Mouse (Mus musculus) heart, adult 2 months (tissue): ENCODE measurements around the gene Arhgef11. TPM values are rescaled to one million over a fixed set of nuclear protein-coding genes. Genes with fewer than 3 reads are reported as not detected.

ENCODE experiments used
- DNase-seq, 2 experiments: peaks; one replicate each; pipeline ENCODE4 v3.0.0; 2021
- H3K27ac ChIP-seq: fragments of 200-600 bp; 2 replicates; pipeline ENCODE4 v1.8.1; 2022
- H3K27me3 ChIP-seq: fragments of 200-500 bp; 2 replicates; pipeline ENCODE4 v1.6.1; 2012; ENCODE audit warnings: mild to moderate bottlenecking, low read length, inconsistent platforms, mixed read lengths; ENCODE audit not compliant: control insufficient read depth, insufficient read depth
- H3K36me3 ChIP-seq: fragments of 200-500 bp; 2 replicates; pipeline ENCODE4 v1.6.1; 2012; ENCODE audit warnings: low read length, inconsistent platforms; ENCODE audit not compliant: control insufficient read depth, insufficient read depth
- H3K4me1 ChIP-seq: fragments of 200-500 bp; 2 replicates; pipeline ENCODE4 v1.6.1; 2011; ENCODE audit warnings: low read length; ENCODE audit not compliant: control insufficient read depth, insufficient read depth
- H3K4me3 ChIP-seq: fragments of 200-600 bp; 2 replicates; pipeline ENCODE4 v1.8.1; 2022
- H3K79me2 ChIP-seq: fragments of 200-500 bp; replicated peaks from 2 replicates; pipeline ENCODE4 v1.6.1; 2012; ENCODE audit warnings: mild to moderate bottlenecking, inconsistent platforms, low read length, moderate library complexity, mixed read lengths; ENCODE audit not compliant: control insufficient read depth, insufficient read depth
- H3K9ac ChIP-seq: fragments of 200-500 bp; 2 replicates; pipeline ENCODE4 v1.6.1; 2012; ENCODE audit warnings: low read depth, mild to moderate bottlenecking, control low read depth, inconsistent platforms, low read length, mixed read lengths
- CTCF ChIP-seq: fragments of 200-600 bp; IDR thresholded peaks from 2 replicates; pipeline ENCODE4 v1.8.1; 2022; ENCODE audit warnings: antibody characterized with exemption, mild to moderate bottlenecking, moderate library complexity
- EP300 ChIP-seq: fragments of 200-500 bp; IDR thresholded peaks from 2 replicates; pipeline ENCODE4 v1.6.1; 2011; ENCODE audit warnings: low read depth, low read length, control low read depth; ENCODE audit not compliant: insufficient read depth
- POLR2A ChIP-seq: fragments of 200-500 bp; IDR thresholded peaks from 2 replicates; pipeline ENCODE4 v1.6.1; 2011; ENCODE audit warnings: mild to moderate bottlenecking, low read depth, low read length, control low read depth; ENCODE audit not compliant: insufficient read depth
- WGBS: fragments of 180-500 bp; shearing (Covaris S2); methylation state at CpG from one replicate; pipeline ENCODE4 v1.1.7; 2018; 5-methylcytosine and 5-hydroxymethylcytosine counted together
- intact Hi-C: fragments of 180-260 bp; cut with DNase I; formaldehyde crosslinking; loops from one replicate; pipeline ENCODE4 v1.15.1; 2025
- polyA plus RNA-seq: library from polyadenylated mRNA; depleted of rRNA; stranded (reverse); fragments of >200 nt; gene quantifications from 2 replicates; pipeline ENCODE4 v1.2.3, GENCODE M21; 2012
- total RNA-seq, 2 experiments: library from RNA; stranded (reverse); gene quantifications; 2 replicates each; pipeline ENCODE4 v1.2.3; 2021

Gene Arhgef11
- total and polyA plus RNA-seq, 3 experiments = 16.0 to 20.4 (median 19.5) TPM

- Histone ChIP-seq H3K9ac (no peak overlapping the region), H3K36me3 (no peaks in the 10 kb centered on the region), H3K4me1 (peaks cover 5% of the 10 kb centered on the region), H3K4me3 (no peak overlapping the region), H3K79me2 (no peaks in the 10 kb centered on the region), H3K27ac (no peak overlapping the region), H3K27me3 (no peaks in the 10 kb centered on the region)
- WGBS = 62% methylated on average over 4 of the region's 5 CpGs
- intact Hi-C loops = loop anchor here (5.0 kb wide), 1 partner anchor 59 kb away; no protein-coding TSS in a partner anchor
- TF ChIP-seq EP300 = no peak
- no peak for DNase-seq
Measured at GRCm38 (mm10) chr3:87758641-87759040, 141.3 kb downstream of the Arhgef11 start.

GRCm38 (mm10) chr3:87761408-87762375 lies 144.3 kb downstream of the Arhgef11 start:
- Histone ChIP-seq H3K9ac (no peak overlapping the region), H3K27ac (no peak overlapping the region), H3K27me3 (no peaks in the 10 kb centered on the region), H3K36me3 (no peaks in the 10 kb centered on the region), H3K4me1 (peaks cover 17% of the 10 kb centered on the region), H3K4me3 (no peak overlapping the region), H3K79me2 (no peaks in the 10 kb centered on the region)
- TF ChIP-seq POLR2A (no peak), CTCF (no peak), EP300 (no peak)
- WGBS = 64% methylated on average over 20 of the region's 20 CpGs
- intact Hi-C loops = loop anchor here (10.0 kb wide), 1 partner anchor 213 kb away; the partner anchor contains the start of gene Nes
- DNase-seq = no peak

DNA sequence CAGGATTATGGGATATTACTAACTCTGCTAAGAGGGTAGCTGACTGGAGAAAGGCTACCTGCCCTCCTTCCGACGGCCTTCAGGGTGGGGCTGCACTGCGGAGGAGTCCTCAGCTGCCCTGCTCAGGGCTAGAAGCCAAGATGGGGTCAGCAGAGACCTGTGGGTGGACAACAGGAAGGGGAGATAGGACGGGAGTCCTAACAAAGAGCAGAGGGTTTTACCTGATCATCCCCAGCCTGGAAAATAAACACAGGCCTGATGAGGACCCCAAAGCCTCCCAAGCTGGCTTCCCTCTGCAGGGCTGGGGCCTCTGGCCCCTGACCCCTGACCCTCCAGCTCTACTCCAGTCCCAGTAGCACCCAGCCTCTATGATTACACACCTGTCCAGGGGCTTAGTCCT lies 145.8 kb downstream of the Arhgef11 start:
- WGBS = 30% methylated on average over 4 of the region's 4 CpGs
- H3K9ac ChIP-seq = 0 out of 2 replicates have a peak overlapping the region, but pooled peaks have one; percentile 5
- H3K27ac ChIP-seq = peak overlapping the region; percentile 93
- H3K27me3 ChIP-seq = no peaks in the 10 kb centered on the region
- peak overlapping the region; percentile 40; the same call in 1 of the 2 replicates for H3K4me3 ChIP-seq
- no peak for TF ChIP-seq POLR2A
- TF ChIP-seq CTCF = no peak
- no peak for TF ChIP-seq EP300
- intact Hi-C loops = loop anchor here (10.0 kb wide), 1 partner anchor 212 kb away; the partner anchor contains the start of gene Nes
- no peaks in the 10 kb centered on the region for H3K79me2 ChIP-seq
- DNase-seq = no peak
- no peaks in the 10 kb centered on the region for H3K36me3 ChIP-seq
- peaks cover 18% of the 10 kb centered on the region for H3K4me1 ChIP-seq

DNA sequence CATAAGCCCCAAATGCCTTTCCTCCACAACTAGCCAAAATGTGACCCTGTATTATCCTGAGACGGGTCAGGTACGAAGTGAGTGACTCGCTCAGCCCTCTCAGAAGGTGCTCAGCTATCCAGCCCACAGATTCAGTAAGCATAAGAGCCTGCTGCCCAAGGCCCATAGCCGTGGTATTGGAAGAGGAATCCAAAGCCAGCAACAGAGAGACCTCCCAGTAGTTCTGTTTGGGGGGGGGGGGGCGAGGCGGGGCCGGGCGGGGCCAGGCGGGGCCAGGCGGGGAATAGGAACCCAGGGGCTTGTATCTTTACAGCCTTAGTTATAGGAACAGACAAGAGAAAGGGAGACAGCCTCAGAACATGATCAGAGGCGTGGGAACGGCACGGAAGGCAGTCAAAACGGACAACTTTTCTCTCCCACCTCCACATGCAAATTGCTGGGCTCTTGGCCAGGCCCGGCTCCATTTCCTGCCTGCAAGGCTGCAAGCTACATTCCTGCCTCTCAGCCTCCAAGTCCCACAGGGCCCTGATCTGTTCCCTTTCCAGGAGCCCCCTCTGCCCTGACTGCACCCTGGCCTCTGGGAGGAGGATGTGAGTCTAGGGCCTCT lies 146.4 kb downstream of the Arhgef11 start:
- Histone ChIP-seq H3K27me3 (no peaks in the 10 kb centered on the region), H3K36me3 (no peaks in the 10 kb centered on the region), H3K4me3 (peak overlapping the region; percentile 40), H3K79me2 (no peaks in the 10 kb centered on the region), H3K9ac (peak overlapping the region; percentile 27; the same call in 1 of the 2 replicates), H3K4me1 (peaks cover 18% of the 10 kb centered on the region), H3K27ac (peak overlapping the region; percentile 93)
- TF ChIP-seq CTCF (peak; percentile 42), EP300 (no peak)
- WGBS = 14% methylated on average over 11 of the region's 15 CpGs
- DNase-seq = peak; percentile 85 to 86
- intact Hi-C loops = loop anchor here (10.0 kb wide), 1 partner anchor 211 kb away; the partner anchor contains the start of gene Nes

GRCm38 (mm10) chr3:87764506-87764905 lies 147.1 kb downstream of the Arhgef11 start:
- 13% methylated on average over 10 of the region's 10 CpGs for WGBS
- Histone ChIP-seq H3K36me3 (no peaks in the 10 kb centered on the region), H3K4me3 (peak overlapping the region; percentile 40), H3K27ac (peak overlapping the region; percentile 93), H3K9ac (peak overlapping the region; percentile 20), H3K4me1 (peaks cover 18% of the 10 kb centered on the region), H3K27me3 (no peaks in the 10 kb centered on the region), H3K79me2 (no peaks in the 10 kb centered on the region)
- peak in 1 of 2 experiments; percentile 38 for DNase-seq
- no peak for TF ChIP-seq CTCF
- no peak for TF ChIP-seq POLR2A
- no peak for TF ChIP-seq EP300
- intact Hi-C loops = loop anchor here (10.0 kb wide), 1 partner anchor 210 kb away; the partner anchor contains the start of gene Nes
